Mouse (Mus musculus) kidney, postnatal 0 days (tissue): ENCODE measurements around the gene Cic. TPM values are rescaled to one million over a fixed set of nuclear protein-coding genes. Genes with fewer than 3 reads are reported as not detected.

ENCODE experiments used
- ATAC-seq: fragments of 200-750 bp; cut with Nextera tagmentation; replicated peaks from 2 replicates; pipeline ENCODE4 v1.8.0; 2017; ENCODE audit warnings: low read depth, moderate number of reproducible peaks, moderate TSS enrichment, moderate library complexity; ENCODE audit not compliant: low FRiP score
- DNase-seq: peaks from one replicate; pipeline ENCODE4 v3.0.0-alpha.2; 2016; ENCODE audit warnings: low spot score
- H3K27ac ChIP-seq: fragments of 300-500 bp; sonication (generic); 2 replicates; pipeline ENCODE4 v1.5.1; 2014; ENCODE audit warnings: mild to moderate bottlenecking
- H3K27me3 ChIP-seq: fragments of 300-500 bp; sonication (generic); 2 replicates; pipeline ENCODE4 v1.6.1; 2014; ENCODE audit warnings: low read length, mixed read lengths; ENCODE audit not compliant: insufficient read depth
- H3K36me3 ChIP-seq: fragments of 300-500 bp; sonication (generic); 2 replicates; pipeline ENCODE4 v1.6.1; 2014; ENCODE audit warnings: low read length, mixed read lengths; ENCODE audit not compliant: insufficient read depth
- H3K4me1 ChIP-seq: fragments of 300-500 bp; sonication (generic); replicated peaks from 2 replicates; pipeline ENCODE4 v1.6.1; 2014; ENCODE audit warnings: antibody characterized with exemption, low read length, mixed read lengths; ENCODE audit not compliant: insufficient read depth
- H3K4me2 ChIP-seq: fragments of 300-500 bp; sonication (generic); 2 replicates; pipeline ENCODE4 v1.6.1; 2014; ENCODE audit warnings: mild to moderate bottlenecking, low read length, moderate library complexity, mixed read lengths
- H3K4me3 ChIP-seq: fragments of 300-500 bp; sonication (generic); replicated peaks from 2 replicates; pipeline ENCODE4 v1.5.1; 2014; ENCODE audit warnings: low read depth, low read length
- H3K9ac ChIP-seq: fragments of 300-500 bp; sonication (generic); 2 replicates; pipeline ENCODE4 v1.6.1; 2014; ENCODE audit warnings: low read depth, low read length
- H3K9me3 ChIP-seq: fragments of 300-500 bp; sonication (generic); replicated peaks from 2 replicates; pipeline ENCODE4 v1.6.1; 2016; ENCODE audit warnings: low read length, inconsistent platforms, mixed read lengths
- CTCF ChIP-seq: IDR thresholded peaks from 2 replicates; pipeline ENCODE4 v1.5.1; 2016; ENCODE audit warnings: antibody characterized with exemption, low read depth, mild to moderate bottlenecking, moderate library complexity
- WGBS: fragments of 180-500 bp; shearing (Covaris S2); extraction: QIAGEN DNeasy Blood & Tissue Kit; methylation state at CpG from one replicate; pipeline ENCODE4 v1.1.7; 2014; 5-methylcytosine and 5-hydroxymethylcytosine counted together
- polyA plus RNA-seq: library from polyadenylated mRNA; unstranded; fragments of >200 nt; fragmentation: Nextera tagmentation; extraction: Ambion mirVana; gene quantifications from 2 replicates; pipeline ENCODE4 v1.2.1, GENCODE M21; 2015

Cic gene
- polyA plus RNA-seq, 1 experiment from 2014 or later: 23.3 TPM

- TF ChIP-seq CTCF: 0 out of 2 replicates have a peak, but pooled peaks have one; percentile 8
- H3K4me3 ChIP-seq: peak overlapping the region; percentile 71
- DNase-seq (peak; percentile 100), ATAC-seq (peak; percentile 96)
- H3K9me3 ChIP-seq: no peaks in the 10 kb centered on the region
- no peaks in the 10 kb centered on the region for H3K27me3 ChIP-seq
- H3K4me1 ChIP-seq: peaks cover 15% of the 10 kb centered on the region; the same call in 1 of the 2 replicates
- H3K4me2 ChIP-seq: peak overlapping the region; percentile 80
- WGBS: under 1% methylated on average over 33 of the region's 33 CpGs
- H3K27ac ChIP-seq: peak overlapping the region; percentile 97
- H3K9ac ChIP-seq: peak overlapping the region; percentile 83
- H3K36me3 ChIP-seq: peaks cover 16% of the 10 kb centered on the region
Measured at GRCm38 (mm10) chr7:25267751-25268463, 403 bp downstream of the Cic start.

DNA sequence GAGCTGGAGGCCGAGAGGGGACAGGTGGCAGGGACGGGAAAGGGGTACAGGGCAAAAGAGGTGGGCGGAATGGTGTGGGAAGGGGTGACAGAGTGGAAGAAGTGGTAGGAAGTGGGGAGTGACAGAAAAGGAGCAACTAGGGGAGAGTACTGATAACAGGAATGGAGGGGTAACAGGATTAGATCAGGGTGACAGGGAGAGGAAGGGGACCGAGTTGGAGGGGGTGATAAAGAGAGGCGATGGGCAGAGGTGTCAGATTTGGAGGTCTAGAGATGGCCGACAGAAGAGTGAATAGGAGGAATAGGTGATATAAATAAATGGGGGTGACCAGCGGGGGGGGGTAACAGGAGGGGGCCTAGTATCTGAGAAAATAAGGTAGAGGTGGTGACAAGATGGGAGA, 1.1 kb downstream of the Cic start:
- peaks cover 22% of the 10 kb centered on the region for H3K36me3 ChIP-seq
- peak overlapping the region; percentile 65 for H3K4me3 ChIP-seq
- peak overlapping the region; percentile 77 for H3K27ac ChIP-seq
- 2% methylated on average over 7 of the region's 7 CpGs for WGBS
- H3K27me3 ChIP-seq: no peaks in the 10 kb centered on the region
- H3K9me3 ChIP-seq: no peaks in the 10 kb centered on the region
- ATAC-seq: no peak
- no peak for TF ChIP-seq CTCF
- H3K4me1 ChIP-seq: peaks cover 15% of the 10 kb centered on the region; the same call in 1 of the 2 replicates
- H3K9ac ChIP-seq: peak overlapping the region; percentile 71
- DNase-seq: no peak
- H3K4me2 ChIP-seq: peak overlapping the region; percentile 80

DNA sequence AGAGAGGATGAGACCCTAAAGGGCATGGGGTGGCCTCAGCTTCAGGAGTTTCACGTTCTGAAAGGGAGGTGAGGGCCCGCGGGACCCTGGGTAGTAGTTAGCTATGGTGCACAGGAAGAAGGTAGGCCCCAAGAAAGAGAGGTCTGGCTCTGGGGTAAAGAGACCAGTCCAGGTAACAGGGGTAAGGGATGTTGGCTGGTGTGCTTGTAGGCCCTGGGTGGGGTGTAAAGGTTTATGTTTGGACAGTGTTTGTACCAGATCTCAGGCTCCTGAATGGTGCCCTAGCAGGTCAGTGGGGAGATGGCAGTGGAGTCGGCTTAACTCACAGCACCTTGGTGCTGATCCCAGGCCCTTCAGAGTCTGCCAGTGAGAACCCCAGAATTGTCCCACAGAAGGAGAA, 1.5 kb downstream of the Cic start:
- H3K4me1 ChIP-seq: peaks cover 15% of the 10 kb centered on the region; the same call in 1 of the 2 replicates
- no peaks in the 10 kb centered on the region for H3K9me3 ChIP-seq
- H3K27me3 ChIP-seq: no peaks in the 10 kb centered on the region
- no peak for TF ChIP-seq CTCF
- H3K36me3 ChIP-seq: peaks cover 22% of the 10 kb centered on the region
- H3K9ac ChIP-seq: peak overlapping the region; percentile 71
- peak overlapping the region; percentile 77 for H3K27ac ChIP-seq
- DNase-seq (no peak), ATAC-seq (no peak)
- H3K4me2 ChIP-seq: peak overlapping the region; percentile 80
- WGBS: 35% methylated on average over 4 of the region's 4 CpGs
- H3K4me3 ChIP-seq: peak overlapping the region; percentile 65

DNA sequence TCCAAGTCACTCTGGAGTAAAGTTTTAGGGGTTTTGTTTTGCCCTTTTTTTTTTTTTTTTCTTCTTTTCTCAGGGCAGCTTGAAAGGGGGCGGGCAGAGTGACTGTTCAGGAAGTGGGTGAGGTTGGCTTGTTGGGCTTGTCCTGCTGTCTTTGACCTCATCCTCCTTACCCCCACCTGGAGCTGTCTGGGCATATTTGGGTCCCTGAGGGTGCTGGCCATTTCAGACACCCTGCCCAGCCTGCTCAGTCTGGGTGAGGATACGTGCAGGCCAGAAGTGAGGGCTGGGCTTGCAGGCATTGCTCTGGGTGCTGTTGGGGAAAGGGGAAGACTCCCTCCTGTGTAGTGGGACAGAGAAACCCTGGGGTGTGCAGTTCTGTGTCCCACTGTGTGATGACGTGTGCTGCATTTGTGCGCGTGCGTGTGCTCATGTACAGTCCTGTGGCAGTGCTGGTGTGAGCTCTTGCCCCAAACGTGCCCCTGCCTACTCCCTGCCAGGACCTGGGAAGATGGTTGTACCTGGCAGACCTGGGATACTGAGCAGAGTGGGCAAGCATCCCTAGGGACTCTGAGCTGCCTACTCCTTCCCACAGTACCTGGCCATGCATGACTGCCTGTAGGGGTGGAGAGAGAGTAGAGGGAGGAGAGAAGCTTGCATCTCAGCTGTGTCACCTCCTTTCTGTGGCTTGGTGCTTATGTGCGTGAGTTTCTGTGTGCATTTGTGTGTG, 2.2 kb downstream of the Cic start:
- no peak overlapping the region for H3K4me3 ChIP-seq
- WGBS: 67% methylated on average over 8 of the region's 8 CpGs
- H3K4me2 ChIP-seq: peak overlapping the region; percentile 80
- H3K4me1 ChIP-seq: peaks cover 15% of the 10 kb centered on the region; the same call in 1 of the 2 replicates
- peak overlapping the region; percentile 71; the same call in 1 of the 2 replicates for H3K9ac ChIP-seq
- peak overlapping the region; percentile 77 for H3K27ac ChIP-seq
- DNase-seq (no peak), ATAC-seq (no peak)
- no peaks in the 10 kb centered on the region for H3K27me3 ChIP-seq
- no peaks in the 10 kb centered on the region for H3K9me3 ChIP-seq
- peaks cover 22% of the 10 kb centered on the region for H3K36me3 ChIP-seq
- TF ChIP-seq CTCF: 0 out of 2 replicates have a peak, but pooled peaks have one; percentile 9

GRCm38 (mm10) chr7:25270652-25271633, 3.4 kb downstream of the Cic start:
- H3K36me3 ChIP-seq: peaks cover 22% of the 10 kb centered on the region
- WGBS: 82% methylated on average over 35 of the region's 35 CpGs
- no peak overlapping the region for H3K4me3 ChIP-seq
- H3K9me3 ChIP-seq: no peaks in the 10 kb centered on the region
- ATAC-seq (no peak), DNase-seq (no peak)
- peaks cover 20% of the 10 kb centered on the region for H3K4me1 ChIP-seq
- H3K4me2 ChIP-seq: no peak overlapping the region
- H3K9ac ChIP-seq: no peak overlapping the region
- TF ChIP-seq CTCF: no peak
- no peaks in the 10 kb centered on the region for H3K27me3 ChIP-seq
- 0 out of 2 replicates have a peak overlapping the region, but pooled peaks have one; percentile 77 for H3K27ac ChIP-seq
